Mouse (Mus musculus) sigmoid colon, adult 10 weeks (tissue): ENCODE data around the gene Ldhb. TPM values are rescaled to one million over a fixed set of nuclear protein-coding genes. Genes with fewer than 3 reads are reported as not detected.

Source experiments
- polyA plus RNA-seq: library from polyadenylated mRNA; stranded (reverse); fragments of 350-450 nt; fragmentation: Illumina TruSeq; extraction: RNeasy Lipid Tissue Mini Kit (QIAGEN cat#74804); gene quantifications from one replicate; pipeline ENCODE4 v1.2.3, GENCODE M21; 2014; ENCODE audit warnings: low read depth, low replicate concordance

Gene Ldhb
- 10.8 TPM for polyA plus RNA-seq

DNA sequence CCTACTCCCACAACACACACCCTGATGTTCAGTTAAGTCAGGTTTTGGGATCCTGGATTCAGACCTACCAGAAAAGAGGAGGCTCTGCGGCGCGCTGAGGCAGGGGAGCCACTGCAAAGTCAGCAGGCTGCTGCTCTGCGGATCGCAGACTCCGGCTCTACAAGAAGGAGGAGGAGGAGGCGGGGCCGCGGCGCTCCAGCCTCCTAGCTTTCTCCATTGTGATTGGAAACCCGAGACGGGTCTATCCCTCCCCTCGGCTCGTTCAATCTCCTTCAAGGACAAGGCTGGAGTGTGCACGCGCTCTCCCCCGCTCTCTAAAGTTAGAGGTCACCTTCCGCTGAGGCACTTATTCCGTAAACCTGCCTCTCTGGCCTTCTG is at the start of gene Ldhb:
TSS of gene Ldhb (minus strand) at position 173 of the 378 bp plus-strand sequence.

DNA sequence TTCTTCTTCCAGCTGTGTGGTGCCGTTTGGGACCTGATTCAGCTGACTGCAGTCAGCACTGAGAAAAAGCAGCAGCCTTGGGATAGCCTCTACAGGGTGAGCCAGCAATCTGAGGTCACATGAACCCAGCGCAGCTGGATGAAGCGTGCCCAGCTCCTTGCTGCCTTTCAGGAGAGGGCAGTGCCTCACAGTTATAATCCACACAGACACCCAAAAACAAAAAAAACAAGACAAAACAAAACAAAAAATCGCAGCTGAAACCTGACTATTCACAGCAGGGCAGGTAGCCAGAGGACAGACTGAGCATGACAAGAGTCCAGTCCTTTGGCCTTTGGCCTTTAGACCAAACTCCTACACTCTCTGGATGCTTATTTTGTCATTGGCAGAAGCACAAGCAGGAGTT is 35.0 kb downstream of the Ldhb start, which contains the start of gene Gys2:
TSS of gene Gys2 (minus strand) at position 309 of the 403 bp plus-strand sequence.

Other genes starting within 250 kb of the Ldhb start
- not detected for gene Iapp, start 209.5 kb downstream of the Ldhb start, polyA plus RNA-seq
- gene Slco1a5, start 185.0 kb downstream of the Ldhb start, polyA plus RNA-seq, result 0.47 TPM
- 89.0 TPM for gene Pyroxd1, start 162.3 kb downstream of the Ldhb start, polyA plus RNA-seq
- gene Recql, start 120.9 kb downstream of the Ldhb start, polyA plus RNA-seq, result 18.7 TPM
- gene Golt1b, start 120.7 kb downstream of the Ldhb start, polyA plus RNA-seq, result 61.1 TPM
- 0.32 TPM for gene Spx, start 94.5 kb downstream of the Ldhb start, polyA plus RNA-seq
- 0.16 TPM for gene Gys2, start 34.8 kb downstream of the Ldhb start, polyA plus RNA-seq
- 5.5 TPM for gene Kcnj8, start 63.7 kb upstream of the Ldhb start, polyA plus RNA-seq
- gene Abcc9, start 194.4 kb upstream of the Ldhb start, polyA plus RNA-seq, result 24.4 TPM
- gene Cmas, start 248.7 kb upstream of the Ldhb start, polyA plus RNA-seq, result 385 TPM